Mouse (Mus musculus): ENCODE results near the gene Chrna5.

The Chrna5 gene

GRCm38 (mm10) chr9:55023326-55023725 lies 42.6 kb downstream of the Chrna5 start:
- no peak for DNase-seq (ENCODE audit: low read depth, low spot score)

DNA sequence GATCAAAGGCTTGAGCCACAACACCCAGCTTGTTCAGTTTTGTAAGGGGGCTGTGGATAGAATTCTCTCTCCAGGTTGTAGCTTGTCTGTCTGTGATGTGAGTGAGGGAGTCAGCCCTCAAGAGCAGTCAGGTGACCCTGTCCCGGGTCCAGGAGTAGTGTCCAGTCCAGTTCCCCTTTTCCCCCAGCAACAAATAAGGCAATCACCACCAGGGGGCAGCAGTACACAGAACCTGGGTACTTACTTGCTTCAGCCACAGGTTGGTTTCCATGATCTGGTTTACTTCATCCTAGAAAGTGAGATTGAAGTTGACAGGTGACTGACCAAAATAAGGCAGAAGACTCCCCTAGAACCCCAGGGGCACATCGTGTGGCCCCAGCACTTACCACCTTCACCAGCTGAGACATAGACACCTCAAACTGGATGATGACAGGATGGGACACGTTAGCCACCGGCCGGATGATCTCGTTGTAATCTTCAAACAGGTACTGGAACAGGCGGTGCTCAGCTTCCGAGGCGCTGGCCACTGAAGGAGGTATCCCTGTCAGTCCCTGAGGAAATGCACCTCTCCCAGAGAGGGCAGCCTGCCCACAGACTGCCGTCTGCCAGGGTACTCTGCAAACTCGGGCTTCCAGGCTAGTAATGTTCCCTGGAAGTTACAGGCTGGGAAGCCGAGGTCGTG lies 43.4 kb downstream of the Chrna5 start:
- peak; percentile 71 for DNase-seq (ENCODE audit: low read depth, low spot score)

DNA sequence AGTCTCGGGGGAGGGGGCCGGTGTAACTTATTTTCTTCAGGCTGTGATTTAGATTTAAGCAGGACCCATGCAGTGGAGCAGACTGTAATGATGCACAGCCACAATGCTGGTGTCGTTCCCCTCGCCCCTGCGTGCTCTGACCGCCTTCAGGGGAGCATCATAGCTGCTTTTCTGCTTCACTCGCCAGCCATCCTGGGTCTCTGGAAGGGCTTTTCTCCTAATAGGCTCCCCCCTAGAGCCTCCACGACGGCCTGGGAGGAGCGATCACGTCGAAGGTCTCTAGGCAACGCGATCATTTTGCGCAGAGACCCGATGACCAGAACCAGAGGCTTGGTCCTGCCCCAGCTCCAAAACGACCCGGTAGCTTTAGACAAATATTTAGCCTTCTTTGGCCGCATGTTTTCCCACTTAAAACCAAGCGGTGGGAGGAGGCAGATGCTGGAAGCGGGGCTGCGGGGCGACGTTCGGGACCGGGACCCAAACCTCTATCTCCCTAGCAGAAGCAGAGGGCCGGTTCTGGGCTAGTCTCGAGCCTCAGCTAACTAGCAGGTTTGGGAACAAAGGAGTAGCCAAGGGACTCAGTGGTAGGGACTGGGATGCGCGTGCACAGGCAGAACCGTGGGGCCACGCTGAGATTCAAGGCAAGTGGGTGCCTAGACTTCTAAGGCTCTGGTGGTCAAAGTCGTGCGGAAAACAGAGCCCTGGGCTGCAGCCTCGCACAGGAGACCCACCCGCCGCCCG lies 45.0 kb downstream of the Chrna5 start:
- DNase-seq (ENCODE audit: low read depth, low spot score) = no peak

GRCm38 (mm10) chr9:55026275-55026663 lies 45.6 kb downstream of the Chrna5 start, which contains the start of gene Chrna3:
Chrna3 (minus strand) TSS chr9:55026562.
- DNase-seq (ENCODE audit: low read depth, low spot score) = no peak

GRCm38 (mm10) chr9:55031435-55032167 lies 50.9 kb downstream of the Chrna5 start:
- no peak for DNase-seq (ENCODE audit: low read depth, low spot score)

DNA sequence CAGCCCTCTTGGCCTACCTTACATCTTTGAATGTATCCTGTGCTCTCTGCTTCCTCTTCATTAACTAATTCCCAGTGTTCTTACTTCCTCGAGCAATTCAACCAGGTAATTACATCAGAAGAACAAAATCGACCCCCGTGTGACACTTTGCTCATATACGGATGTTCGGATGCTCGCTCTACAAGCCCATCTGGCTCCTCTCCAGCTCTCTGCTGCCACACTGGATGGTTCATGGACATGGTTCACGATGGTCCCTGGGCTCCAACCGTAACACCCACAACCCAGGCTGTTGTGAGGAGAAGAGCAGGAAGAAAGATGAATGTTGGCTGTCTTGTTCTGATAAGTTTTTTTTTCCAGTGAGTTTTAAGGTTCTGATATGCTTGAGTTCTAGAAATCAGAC lies 58.3 kb downstream of the Chrna5 start:
- no peak for DNase-seq (ENCODE audit: low read depth, low spot score)

GRCm38 (mm10) chr9:55039983-55040382 lies 59.3 kb downstream of the Chrna5 start:
- DNase-seq (ENCODE audit: low read depth, low spot score) = no peak

- no peak for DNase-seq (ENCODE audit: low read depth, low spot score)
These were observed 60.7 kb downstream of the Chrna5 start for GRCm38 (mm10) chr9:55041389-55041788.

DNA sequence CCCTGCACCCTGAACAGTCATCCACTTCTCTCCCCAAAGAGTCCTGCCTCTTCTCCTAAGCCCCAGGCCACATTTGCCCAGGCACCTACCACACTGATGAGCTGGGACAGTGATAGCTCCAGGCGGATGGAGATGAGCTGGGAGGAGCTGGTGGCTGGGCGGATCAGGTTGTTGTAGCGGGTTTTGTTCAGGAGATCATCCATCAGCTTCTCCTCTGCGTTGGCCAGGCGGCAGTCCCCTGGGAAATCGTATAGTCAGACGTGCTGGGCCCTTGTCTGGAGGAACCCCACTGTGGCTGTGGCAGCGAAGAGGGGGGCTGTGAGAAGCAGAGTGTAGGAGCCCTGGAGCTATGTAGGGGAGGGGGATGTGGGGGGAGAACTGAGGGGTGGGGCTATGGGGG lies 63.0 kb downstream of the Chrna5 start:
- DNase-seq (ENCODE audit: low read depth, low spot score) = peak; percentile 65

DNA sequence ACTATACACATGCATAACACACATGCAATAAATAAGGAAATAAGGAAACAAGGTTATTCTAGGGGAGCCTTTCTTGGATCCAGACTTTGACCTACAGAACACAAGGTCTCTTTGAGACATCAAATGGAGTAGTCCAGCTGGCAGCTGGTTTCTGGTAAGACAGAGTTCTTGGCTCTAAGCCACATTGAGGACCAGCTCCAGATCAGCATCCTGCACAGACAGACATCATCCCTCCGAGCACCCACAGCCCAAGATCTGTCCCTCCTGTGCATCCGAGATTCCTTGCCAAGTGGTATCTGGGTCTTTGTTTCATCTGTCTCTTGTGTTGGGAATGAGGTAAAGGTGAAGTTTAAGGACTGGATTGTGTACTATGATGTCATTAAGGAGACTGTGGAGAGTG lies 64.3 kb downstream of the Chrna5 start:
- no peak for DNase-seq (ENCODE audit: low read depth, low spot score)

DNA sequence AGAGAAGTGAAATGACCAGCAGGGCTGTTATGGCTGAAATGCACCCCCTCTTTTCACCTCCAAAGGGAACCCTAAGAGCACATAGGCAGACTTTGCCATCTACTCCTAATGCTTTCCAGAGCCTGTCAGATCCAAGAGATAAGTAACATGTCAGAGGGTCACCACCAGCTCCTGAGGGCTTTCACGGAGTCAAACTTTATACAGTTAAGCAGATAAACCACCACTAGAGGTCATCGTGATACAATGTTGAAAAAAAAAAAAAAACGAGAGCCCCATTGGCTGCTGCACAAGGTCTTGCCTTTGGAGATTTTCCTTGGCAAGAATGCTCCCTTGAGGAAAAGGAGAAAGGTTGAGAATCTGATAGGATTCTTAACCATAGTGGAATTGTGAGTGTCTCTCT lies 66.1 kb downstream of the Chrna5 start:
- DNase-seq (ENCODE audit: low read depth, low spot score) = peak; percentile 37

- peak; percentile 21 for DNase-seq (ENCODE audit: low read depth, low spot score)
These were observed 67.7 kb downstream of the Chrna5 start, which contains the start of gene Chrnb4 for GRCm38 (mm10) chr9:55048211-55048880. Chrnb4 (minus strand) TSS chr9:55048779.

DNA sequence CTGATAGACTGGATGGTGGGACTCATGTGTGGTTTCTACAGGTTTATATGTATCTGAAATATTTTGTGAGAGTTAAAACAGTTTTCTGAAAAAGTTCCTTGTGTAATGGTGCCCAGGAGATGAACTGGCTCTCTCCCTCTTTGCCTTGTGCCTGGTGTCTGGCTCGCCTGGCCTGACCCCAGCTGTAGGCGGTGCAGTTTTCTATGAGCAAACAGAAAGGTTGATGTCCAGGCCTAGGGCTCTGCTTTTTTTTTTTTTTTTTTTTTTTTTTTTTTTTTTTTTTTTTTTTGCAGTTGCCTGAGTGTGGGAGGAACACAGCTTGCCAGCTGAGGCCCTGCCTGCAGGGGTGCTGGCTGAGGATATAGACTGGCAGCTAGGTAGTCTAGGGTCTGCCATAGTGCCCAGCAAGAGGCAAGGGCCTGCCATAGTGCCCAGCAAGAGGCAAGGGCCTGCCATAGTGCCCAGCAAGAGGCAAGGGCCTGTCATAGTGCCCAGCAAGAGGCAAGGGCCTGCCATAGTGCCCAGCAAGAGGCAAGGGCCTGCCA lies 74.8 kb downstream of the Chrna5 start:
- no peak for DNase-seq (ENCODE audit: low read depth, low spot score)
